Mouse (Mus musculus): ENCODE data around the gene Lrrc3c.

- no peak for TF ChIP-seq CTCF (IDR thresholded peaks at IDR 0.05)
- no peak for TF ChIP-seq POLR2A (IDR thresholded peaks at IDR 0.05; ENCODE audit: insufficient read depth, low read depth, low read length)
- TF ChIP-seq EP300 (IDR thresholded peaks at IDR 0.05; ENCODE audit: insufficient read depth, low read depth, low read length), result no peak
Observed at GRCm38 (mm10) chr11:98620791-98621190, 22.7 kb downstream of the Lrrc3c start.
